Mouse (Mus musculus): ENCODE measurements around the gene Ak9. TPM values are rescaled to one million over a fixed set of nuclear protein-coding genes. Genes with fewer than 3 reads are reported as not detected.

Ak9 gene
- polyA plus RNA-seq, 1 experiment = 11.8 TPM

- H3K27me3 ChIP-seq (ENCODE audit: control insufficient read depth, insufficient read depth, low read length) = no peaks in the 10 kb centered on the region
- no peak overlapping the region for H3K27ac ChIP-seq (ENCODE audit: control insufficient read depth, insufficient read depth, low read depth, low read length)
- no peaks in the 10 kb centered on the region for H3K4me1 ChIP-seq (ENCODE audit: control insufficient read depth, insufficient read depth, low read length)
- no peaks in the 10 kb centered on the region for H3K36me3 ChIP-seq (ENCODE audit: control insufficient read depth, insufficient read depth, low read length)
- no peak overlapping the region for H3K4me3 ChIP-seq (ENCODE audit: control insufficient read depth, low read depth, low read length)
- TF ChIP-seq POLR2A (IDR thresholded peaks at IDR 0.05; ENCODE audit: control insufficient read depth, low read depth, low read length) = no peak
Observed at GRCm38 (mm10) chr10:41467325-41467724, 163.5 kb downstream of the Ak9 start.

DNA sequence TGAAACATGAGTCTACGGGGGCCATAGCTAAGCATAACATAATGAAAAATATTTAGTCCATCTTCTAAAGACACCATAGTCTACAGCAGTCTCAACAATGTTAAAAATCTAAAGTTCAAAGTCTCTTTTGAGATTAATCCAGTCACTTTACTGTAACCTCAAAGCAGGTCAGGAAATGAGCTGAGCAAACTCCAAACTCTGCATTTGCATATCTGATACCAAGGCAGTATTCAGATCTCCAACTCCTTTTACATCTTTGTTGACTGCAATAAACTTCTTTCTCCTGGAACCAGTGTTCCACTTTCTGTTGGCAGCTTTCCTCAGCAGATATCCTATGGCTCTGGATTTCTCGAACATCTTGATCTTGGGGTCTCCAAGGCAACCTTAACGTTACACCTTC lies 166.9 kb downstream of the Ak9 start:
- Histone ChIP-seq H3K27me3 (ENCODE audit: control insufficient read depth, insufficient read depth, low read length) (no peaks in the 10 kb centered on the region), H3K27ac (ENCODE audit: control insufficient read depth, insufficient read depth, low read depth, low read length) (no peak overlapping the region), H3K36me3 (ENCODE audit: control insufficient read depth, insufficient read depth, low read length) (no peaks in the 10 kb centered on the region), H3K4me1 (ENCODE audit: control insufficient read depth, insufficient read depth, low read length) (no peaks in the 10 kb centered on the region), H3K4me3 (ENCODE audit: control insufficient read depth, low read depth, low read length) (no peak overlapping the region)
- no peak for TF ChIP-seq CTCF (IDR thresholded peaks at IDR 0.05; ENCODE audit: control insufficient read depth, insufficient read depth, insufficient replicate concordance, low read depth, low read length)
- TF ChIP-seq POLR2A (IDR thresholded peaks at IDR 0.05; ENCODE audit: control insufficient read depth, low read depth, low read length) = no peak

DNA sequence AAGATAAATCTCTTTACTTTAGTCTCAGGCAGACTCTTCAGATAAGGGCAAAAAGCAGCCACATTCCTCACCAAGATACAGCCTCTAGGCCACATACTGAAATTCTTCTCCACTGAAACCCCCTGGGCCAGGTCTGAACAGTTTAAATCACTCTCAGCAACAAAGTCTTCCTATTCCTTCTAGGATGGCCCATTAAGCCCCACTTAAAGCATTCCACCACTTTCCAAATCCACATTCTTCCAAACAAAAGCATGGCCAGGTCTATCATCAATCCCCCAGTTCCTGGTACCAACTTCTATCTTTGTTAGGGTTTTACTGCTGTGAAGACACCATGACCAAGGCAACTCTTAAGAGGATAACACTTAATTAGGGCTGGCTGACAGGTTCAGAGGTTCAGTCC lies 168.8 kb downstream of the Ak9 start:
- Histone ChIP-seq H3K4me3 (ENCODE audit: control insufficient read depth, low read depth, low read length) (no peak overlapping the region), H3K4me1 (ENCODE audit: control insufficient read depth, insufficient read depth, low read length) (peaks cover 10% of the 10 kb centered on the region), H3K27ac (ENCODE audit: control insufficient read depth, insufficient read depth, low read depth, low read length) (no peak overlapping the region), H3K36me3 (ENCODE audit: control insufficient read depth, insufficient read depth, low read length) (no peaks in the 10 kb centered on the region), H3K27me3 (ENCODE audit: control insufficient read depth, insufficient read depth, low read length) (no peaks in the 10 kb centered on the region)
- no peak for TF ChIP-seq CTCF (IDR thresholded peaks at IDR 0.05; ENCODE audit: control insufficient read depth, insufficient read depth, insufficient replicate concordance, low read depth, low read length)
- TF ChIP-seq POLR2A (IDR thresholded peaks at IDR 0.05; ENCODE audit: control insufficient read depth, low read depth, low read length) = no peak

DNA sequence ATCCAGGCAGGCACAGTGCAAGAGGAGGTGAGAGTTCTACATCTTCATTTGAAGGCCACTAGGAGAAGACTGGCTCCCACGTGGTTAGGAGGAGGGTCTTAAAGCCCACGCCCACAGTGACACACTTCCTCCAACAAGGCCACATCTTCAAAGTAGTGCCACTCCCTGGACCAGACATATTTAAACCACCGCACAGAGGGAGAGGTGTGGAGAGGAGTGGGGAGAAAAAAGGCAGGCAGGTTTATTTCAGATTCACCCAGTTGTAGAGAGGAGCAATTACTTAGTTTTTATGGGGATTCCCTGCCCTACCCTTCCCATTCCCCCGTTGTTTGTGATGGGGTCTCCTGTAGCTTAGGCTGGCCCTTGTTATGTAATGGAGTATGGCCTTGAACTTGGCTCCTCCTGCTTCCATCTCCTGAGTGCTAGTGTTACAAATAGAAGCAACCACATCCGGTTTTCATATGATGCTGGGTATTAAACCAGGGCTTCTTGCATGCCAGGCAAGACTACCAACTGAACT lies 169.2 kb downstream of the Ak9 start:
- Histone ChIP-seq H3K4me1 (ENCODE audit: control insufficient read depth, insufficient read depth, low read length) (peaks cover 15% of the 10 kb centered on the region), H3K36me3 (ENCODE audit: control insufficient read depth, insufficient read depth, low read length) (no peaks in the 10 kb centered on the region), H3K4me3 (ENCODE audit: control insufficient read depth, low read depth, low read length) (no peak overlapping the region), H3K27ac (ENCODE audit: control insufficient read depth, insufficient read depth, low read depth, low read length) (no peak overlapping the region), H3K27me3 (ENCODE audit: control insufficient read depth, insufficient read depth, low read length) (no peaks in the 10 kb centered on the region)
- TF ChIP-seq POLR2A (IDR thresholded peaks at IDR 0.05; ENCODE audit: control insufficient read depth, low read depth, low read length) (no peak), CTCF (IDR thresholded peaks at IDR 0.05; ENCODE audit: control insufficient read depth, insufficient read depth, insufficient replicate concordance, low read depth, low read length) (no peak)

GRCm38 (mm10) chr10:41473782-41474468 lies 170.1 kb downstream of the Ak9 start:
- H3K27me3 ChIP-seq (ENCODE audit: control insufficient read depth, insufficient read depth, low read length) = no peaks in the 10 kb centered on the region
- H3K36me3 ChIP-seq (ENCODE audit: control insufficient read depth, insufficient read depth, low read length) = no peaks in the 10 kb centered on the region
- no peak overlapping the region for H3K4me3 ChIP-seq (ENCODE audit: control insufficient read depth, low read depth, low read length)
- TF ChIP-seq CTCF (IDR thresholded peaks at IDR 0.05; ENCODE audit: control insufficient read depth, insufficient read depth, insufficient replicate concordance, low read depth, low read length) (no peak), POLR2A (IDR thresholded peaks at IDR 0.05; ENCODE audit: control insufficient read depth, low read depth, low read length) (no peak)
- peaks cover 16% of the 10 kb centered on the region for H3K4me1 ChIP-seq (ENCODE audit: control insufficient read depth, insufficient read depth, low read length)
- no peak overlapping the region for H3K27ac ChIP-seq (ENCODE audit: control insufficient read depth, insufficient read depth, low read depth, low read length)

GRCm38 (mm10) chr10:41474981-41475391 lies 171.2 kb downstream of the Ak9 start:
- H3K36me3 ChIP-seq (ENCODE audit: control insufficient read depth, insufficient read depth, low read length) = no peaks in the 10 kb centered on the region
- peaks cover 16% of the 10 kb centered on the region for H3K4me1 ChIP-seq (ENCODE audit: control insufficient read depth, insufficient read depth, low read length)
- no peak overlapping the region for H3K4me3 ChIP-seq (ENCODE audit: control insufficient read depth, low read depth, low read length)
- H3K27me3 ChIP-seq (ENCODE audit: control insufficient read depth, insufficient read depth, low read length) = no peaks in the 10 kb centered on the region
- no peak for TF ChIP-seq CTCF (IDR thresholded peaks at IDR 0.05; ENCODE audit: control insufficient read depth, insufficient read depth, insufficient replicate concordance, low read depth, low read length)
- TF ChIP-seq POLR2A (IDR thresholded peaks at IDR 0.05; ENCODE audit: control insufficient read depth, low read depth, low read length) = no peak
- no peak overlapping the region for H3K27ac ChIP-seq (ENCODE audit: control insufficient read depth, insufficient read depth, low read depth, low read length)

- H3K4me1 ChIP-seq (ENCODE audit: control insufficient read depth, insufficient read depth, low read length) = peaks cover 16% of the 10 kb centered on the region
- H3K27ac ChIP-seq (ENCODE audit: control insufficient read depth, insufficient read depth, low read depth, low read length) = peak within 1 kb of the TSS; percentile 10; the same call in 1 of the 2 replicates
- no peaks in the 10 kb centered on the region for H3K36me3 ChIP-seq (ENCODE audit: control insufficient read depth, insufficient read depth, low read length)
- no peak for TF ChIP-seq CTCF (IDR thresholded peaks at IDR 0.05; ENCODE audit: control insufficient read depth, insufficient read depth, insufficient replicate concordance, low read depth, low read length)
- no peak for TF ChIP-seq POLR2A (IDR thresholded peaks at IDR 0.05; ENCODE audit: control insufficient read depth, low read depth, low read length)
- H3K4me3 ChIP-seq (ENCODE audit: control insufficient read depth, low read depth, low read length) = peak within 1 kb of the TSS; percentile 50
- H3K27me3 ChIP-seq (ENCODE audit: control insufficient read depth, insufficient read depth, low read length) = no peaks in the 10 kb centered on the region
Observed at GRCm38 (mm10) chr10:41476171-41477017, 172.6 kb downstream of the Ak9 start, which contains the start of gene Mical1. Gene Mical1, plus strand, starts transcription at chr10:41476314.
